Mouse (Mus musculus) stomach, postnatal 0 days (tissue): Measurements from ENCODE around the gene Trpv6. TPM values are rescaled to one million over a fixed set of nuclear protein-coding genes. Genes with fewer than 3 reads are reported as not detected.

Experiments
- ATAC-seq: fragments of 200-750 bp; cut with Nextera tagmentation; 2 replicates; pipeline ENCODE4 v1.8.0; 2017; ENCODE audit not compliant: low FRiP score, low TSS enrichment
- DNase-seq: peaks from one replicate; pipeline ENCODE4 v3.0.0-alpha.2; 2016; ENCODE audit warnings: low spot score
- H3K27ac ChIP-seq: fragments of 300-500 bp; sonication (generic); replicated peaks from 2 replicates; pipeline ENCODE4 v1.5.1; 2014; ENCODE audit warnings: mild to moderate bottlenecking, control low read depth
- H3K27me3 ChIP-seq: fragments of 300-500 bp; sonication (generic); 2 replicates; pipeline ENCODE4 v1.6.1; 2014; ENCODE audit warnings: low read length; ENCODE audit not compliant: control insufficient read depth, insufficient read depth
- H3K36me3 ChIP-seq: fragments of 300-500 bp; sonication (generic); 2 replicates; pipeline ENCODE4 v1.6.1; 2014; ENCODE audit warnings: low read length, mixed read lengths; ENCODE audit not compliant: control insufficient read depth, insufficient read depth
- H3K4me1 ChIP-seq: fragments of 300-500 bp; sonication (generic); replicated peaks from 2 replicates; pipeline ENCODE4 v1.6.1; 2014; ENCODE audit warnings: antibody characterized with exemption; ENCODE audit not compliant: control insufficient read depth, insufficient read depth
- H3K4me2 ChIP-seq: fragments of 300-500 bp; sonication (generic); replicated peaks from 2 replicates; pipeline ENCODE4 v1.6.1; 2014; ENCODE audit warnings: low read depth, mild to moderate bottlenecking, control low read depth, moderate library complexity
- H3K4me3 ChIP-seq: fragments of 300-500 bp; sonication (generic); 2 replicates; pipeline ENCODE4 v1.5.1; 2014; ENCODE audit warnings: low read depth, low read length, control low read depth
- H3K9ac ChIP-seq: fragments of 300-500 bp; sonication (generic); 2 replicates; pipeline ENCODE4 v1.6.1; 2014; ENCODE audit warnings: mild to moderate bottlenecking, low read length, control low read depth, mixed read lengths
- H3K9me3 ChIP-seq: fragments of 300-500 bp; sonication (generic); 2 replicates; pipeline ENCODE4 v1.6.1; 2016; ENCODE audit warnings: low read length; ENCODE audit not compliant: control insufficient read depth
- CTCF ChIP-seq: IDR thresholded peaks from 2 replicates; pipeline ENCODE4 v1.5.1; 2016; ENCODE audit warnings: antibody characterized with exemption, low read depth, mild to moderate bottlenecking, moderate library complexity
- EP300 ChIP-seq: optimal IDR thresholded peaks from 2 replicates; pipeline ENCODE3; 2016; ENCODE audit warnings: antibody characterized with exemption
- WGBS: fragments of 180-500 bp; shearing (Covaris S2); extraction: QIAGEN DNeasy Blood & Tissue Kit; methylation state at CpG from one replicate; pipeline ENCODE4 v1.1.7; 2014; 5-methylcytosine and 5-hydroxymethylcytosine counted together
- polyA plus RNA-seq: library from polyadenylated mRNA; unstranded; fragments of >200 nt; fragmentation: Nextera tagmentation; extraction: Ambion mirVana; gene quantifications from 2 replicates; pipeline ENCODE4 v1.2.1, GENCODE M21; 2015

The Trpv6 gene
- polyA plus RNA-seq, 1 experiment from 2014 or later: 8.4 TPM

DNA sequence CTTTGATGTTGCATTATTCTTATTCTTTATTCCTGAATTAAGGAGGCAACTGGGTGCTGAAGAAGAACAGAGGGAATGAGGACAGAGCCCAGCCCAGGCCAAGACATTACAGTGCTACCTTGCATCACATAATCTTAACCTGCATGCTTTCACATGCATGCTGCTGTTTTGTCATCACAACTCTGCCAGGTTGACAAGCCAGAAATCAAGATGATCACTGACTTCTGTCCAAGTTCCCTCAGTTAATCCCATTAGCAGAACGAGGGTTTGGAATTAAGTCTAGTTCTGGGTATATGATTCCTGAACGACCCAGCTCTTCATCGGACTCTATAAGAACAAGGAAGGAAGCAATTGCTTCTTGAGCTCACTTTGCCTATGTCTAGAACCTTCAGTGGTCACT lies 10.0 kb upstream of the Trpv6 start:
- Histone ChIP-seq H3K36me3 (no peaks in the 10 kb centered on the region), H3K9me3 (no peaks in the 10 kb centered on the region), H3K27ac (no peak overlapping the region), H3K4me3 (no peak overlapping the region), H3K4me1 (no peaks in the 10 kb centered on the region), H3K27me3 (no peaks in the 10 kb centered on the region), H3K4me2 (no peak overlapping the region), H3K9ac (no peak overlapping the region)
- TF ChIP-seq CTCF (no peak), EP300 (no peak)
- DNase-seq (no peak), ATAC-seq (no peak)
- WGBS: 84% methylated on average over 3 of the region's 3 CpGs

DNA sequence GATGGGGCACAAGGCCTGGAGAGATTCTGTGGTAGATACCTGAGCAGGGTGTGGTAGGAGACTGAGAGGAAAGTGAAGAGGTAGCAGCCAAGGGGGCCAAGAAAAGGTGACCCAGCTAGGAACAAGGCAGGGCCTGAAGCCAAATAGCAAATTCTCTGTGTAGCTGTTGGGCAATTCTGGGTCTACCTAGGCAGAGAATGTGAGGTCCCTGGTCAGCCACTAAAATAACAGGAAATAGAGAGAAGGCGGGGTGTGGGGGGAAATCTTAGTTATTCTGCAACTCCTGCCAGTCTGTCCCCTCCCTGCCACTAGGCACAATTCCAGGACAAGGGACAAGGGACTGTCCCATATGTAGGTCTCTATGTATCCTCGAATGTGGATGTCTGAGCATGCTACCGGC lies 7.0 kb upstream of the Trpv6 start:
- H3K9me3 ChIP-seq: no peaks in the 10 kb centered on the region
- H3K27me3 ChIP-seq: no peaks in the 10 kb centered on the region
- H3K27ac ChIP-seq: no peak overlapping the region
- H3K4me2 ChIP-seq: no peak overlapping the region
- no peak overlapping the region for H3K9ac ChIP-seq
- ATAC-seq (no peak), DNase-seq (no peak)
- H3K4me1 ChIP-seq: no peaks in the 10 kb centered on the region
- WGBS: 76% methylated on average over 3 of the region's 3 CpGs
- no peaks in the 10 kb centered on the region for H3K36me3 ChIP-seq
- no peak overlapping the region for H3K4me3 ChIP-seq
- TF ChIP-seq CTCF: no peak
- no peak for TF ChIP-seq EP300

DNA sequence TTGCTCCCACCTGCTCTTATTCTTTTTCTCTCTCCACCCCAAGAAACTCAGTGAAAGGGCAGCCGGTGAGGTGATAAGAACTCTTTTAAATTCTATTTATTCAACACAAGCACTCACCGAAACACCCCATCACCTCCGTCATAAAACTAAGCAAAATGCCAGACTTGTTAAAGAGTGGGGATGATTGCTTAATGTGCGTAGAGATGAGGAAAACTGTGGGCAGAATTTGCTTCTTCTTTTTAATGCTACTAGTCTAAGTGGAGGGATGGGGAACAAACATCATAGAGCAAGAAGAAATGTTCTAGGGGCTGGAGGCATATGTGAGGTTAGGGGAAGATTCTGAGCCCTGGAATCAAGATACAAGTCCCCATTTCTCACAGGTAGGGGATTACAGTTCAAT lies 6.6 kb upstream of the Trpv6 start:
- H3K9me3 ChIP-seq: no peaks in the 10 kb centered on the region
- no peak overlapping the region for H3K27ac ChIP-seq
- H3K4me1 ChIP-seq: no peaks in the 10 kb centered on the region
- H3K36me3 ChIP-seq: no peaks in the 10 kb centered on the region
- no peaks in the 10 kb centered on the region for H3K27me3 ChIP-seq
- no peak overlapping the region for H3K9ac ChIP-seq
- no peak overlapping the region for H3K4me2 ChIP-seq
- DNase-seq (no peak), ATAC-seq (no peak)
- H3K4me3 ChIP-seq: no peak overlapping the region
- 43% methylated on average over 4 of the region's 4 CpGs for WGBS
- no peak for TF ChIP-seq CTCF
- TF ChIP-seq EP300: no peak

DNA sequence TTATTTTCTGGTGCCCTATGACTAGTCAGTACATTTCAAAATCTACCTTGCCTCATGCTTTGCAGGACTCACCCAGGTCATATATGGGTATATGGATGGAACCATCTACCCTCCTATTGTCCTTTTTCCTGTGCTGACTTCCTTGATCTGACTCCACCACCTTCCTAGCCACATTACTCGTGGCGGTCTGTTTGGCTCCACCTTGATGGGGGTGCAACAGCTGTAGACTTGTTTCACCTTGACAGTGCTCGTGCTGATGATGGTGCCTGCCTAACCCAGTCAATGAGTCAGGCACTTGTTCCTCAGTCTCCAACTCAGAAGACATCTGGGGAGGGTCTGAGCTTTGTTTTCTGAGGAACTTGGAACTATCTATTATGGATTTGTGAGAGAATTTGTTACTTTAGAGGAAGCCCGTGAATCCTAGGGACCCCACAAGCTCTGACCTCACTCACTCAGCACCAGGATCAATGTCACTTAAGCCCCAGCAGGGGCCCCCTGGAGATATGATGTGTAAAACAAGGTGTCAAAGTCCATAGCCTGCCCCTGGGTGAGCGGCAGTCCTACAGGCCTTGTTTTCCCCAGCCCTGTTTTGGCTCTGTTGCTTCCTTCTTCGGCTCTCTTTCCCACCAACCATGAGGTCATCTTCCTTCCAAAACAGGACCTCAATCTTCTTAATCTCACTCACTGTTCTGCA lies 5.1 kb upstream of the Trpv6 start:
- no peaks in the 10 kb centered on the region for H3K27me3 ChIP-seq

DNA sequence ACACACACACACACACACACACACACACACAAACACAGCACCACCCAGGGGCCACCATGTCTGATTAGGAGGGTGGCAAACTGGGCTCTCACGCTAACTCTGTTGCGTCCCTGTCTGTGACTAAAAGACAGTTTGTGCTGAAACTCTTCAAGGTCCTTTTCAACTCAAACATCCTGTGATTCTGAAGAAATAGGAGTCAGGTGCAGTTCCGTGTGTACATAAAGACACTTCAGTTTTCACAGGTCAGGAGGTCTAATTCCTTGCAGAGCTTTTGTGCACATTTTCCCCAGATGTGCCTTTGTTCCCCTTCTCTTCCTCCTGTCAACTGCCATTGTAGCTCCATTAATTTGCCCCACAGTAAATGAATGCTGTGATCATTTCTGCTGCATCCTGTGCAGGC lies 4.2 kb upstream of the Trpv6 start:
- Histone ChIP-seq H3K9ac (no peak overlapping the region), H3K4me2 (no peak overlapping the region), H3K27ac (no peak overlapping the region), H3K27me3 (no peaks in the 10 kb centered on the region), H3K4me3 (no peak overlapping the region), H3K9me3 (no peaks in the 10 kb centered on the region), H3K36me3 (no peaks in the 10 kb centered on the region), H3K4me1 (no peaks in the 10 kb centered on the region)
- WGBS: 67% methylated on average over 3 of the region's 3 CpGs
- ATAC-seq (no peak), DNase-seq (no peak)
- TF ChIP-seq EP300: no peak

More for the DNA sequence above, 5.1 kb upstream of the Trpv6 start:
- no peak overlapping the region for H3K27ac ChIP-seq
- H3K9ac ChIP-seq: no peak overlapping the region
- TF ChIP-seq CTCF (no peak), EP300 (no peak)
- H3K4me3 ChIP-seq: no peak overlapping the region
- ATAC-seq (peak; percentile 62), DNase-seq (peak; percentile 30)
- no peaks in the 10 kb centered on the region for H3K4me1 ChIP-seq
- H3K4me2 ChIP-seq: no peak overlapping the region
- no peaks in the 10 kb centered on the region for H3K9me3 ChIP-seq
- H3K36me3 ChIP-seq: no peaks in the 10 kb centered on the region
- WGBS: 57% methylated on average over 6 of the region's 6 CpGs

DNA sequence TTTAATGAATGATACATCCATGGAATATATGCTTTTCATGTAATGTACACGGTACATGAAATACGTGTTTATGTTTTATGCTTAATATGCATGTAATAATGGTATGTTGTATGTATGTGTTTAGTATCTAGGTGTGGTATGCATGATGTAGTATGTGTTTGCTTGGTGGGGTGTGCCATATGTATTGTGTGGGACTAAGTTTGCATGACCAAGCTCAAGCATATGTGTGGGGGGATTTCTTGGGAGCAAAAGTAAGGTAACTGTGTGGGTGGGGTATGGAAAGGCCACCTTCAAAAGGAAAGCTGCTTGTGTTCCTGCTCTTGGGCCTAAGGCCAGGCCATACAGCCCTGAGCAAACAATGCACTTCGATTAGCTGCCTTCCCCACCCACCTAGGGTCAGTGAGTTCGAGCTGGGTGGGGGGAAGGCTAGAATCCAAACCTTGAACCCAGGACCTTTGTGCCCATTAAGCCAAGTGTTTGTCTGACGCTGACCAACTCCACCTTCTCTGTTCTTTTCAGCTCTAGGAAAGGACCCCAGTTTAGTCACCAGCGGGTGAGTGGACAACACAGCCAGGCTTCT lies 1.8 kb upstream of the Trpv6 start:
- Histone ChIP-seq H3K4me1 (no peaks in the 10 kb centered on the region), H3K4me2 (no peak overlapping the region), H3K9me3 (no peaks in the 10 kb centered on the region), H3K36me3 (no peaks in the 10 kb centered on the region), H3K27me3 (no peaks in the 10 kb centered on the region), H3K27ac (no peak overlapping the region), H3K9ac (no peak overlapping the region), H3K4me3 (no peak overlapping the region)
- peak; percentile 59 for ATAC-seq
- TF ChIP-seq EP300: no peak
- no peak for TF ChIP-seq CTCF
- peak; percentile 47 for DNase-seq
- WGBS: 60% methylated on average over 6 of the region's 6 CpGs
